Mouse (Mus musculus): ENCODE data around the gene Phip.

Gene Phip

GRCm38 (mm10) chr9:82867698-82868097 is 107.6 kb downstream of the Phip start:
- DNase-seq (ENCODE audit: low spot score) = no peak

DNA sequence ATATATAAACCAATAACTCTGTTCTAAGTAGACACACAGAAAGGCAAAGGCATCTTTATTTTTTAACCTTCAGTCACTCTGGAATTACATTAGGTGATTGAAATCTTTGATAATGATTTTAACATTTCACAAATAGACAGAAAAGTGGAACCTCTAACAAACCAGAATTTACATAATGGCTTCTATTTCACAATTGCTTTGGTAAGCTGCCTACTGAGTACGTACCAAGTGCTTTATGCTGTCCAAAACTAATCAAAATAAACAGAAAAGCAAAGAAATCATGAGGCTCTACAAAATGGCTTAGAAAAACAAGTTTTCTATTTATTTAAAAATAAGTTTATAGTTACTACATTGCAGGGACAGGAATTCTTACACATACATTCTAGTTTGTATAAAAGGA is 109.2 kb downstream of the Phip start:
- DNase-seq (ENCODE audit: low spot score) = no peak

DNA sequence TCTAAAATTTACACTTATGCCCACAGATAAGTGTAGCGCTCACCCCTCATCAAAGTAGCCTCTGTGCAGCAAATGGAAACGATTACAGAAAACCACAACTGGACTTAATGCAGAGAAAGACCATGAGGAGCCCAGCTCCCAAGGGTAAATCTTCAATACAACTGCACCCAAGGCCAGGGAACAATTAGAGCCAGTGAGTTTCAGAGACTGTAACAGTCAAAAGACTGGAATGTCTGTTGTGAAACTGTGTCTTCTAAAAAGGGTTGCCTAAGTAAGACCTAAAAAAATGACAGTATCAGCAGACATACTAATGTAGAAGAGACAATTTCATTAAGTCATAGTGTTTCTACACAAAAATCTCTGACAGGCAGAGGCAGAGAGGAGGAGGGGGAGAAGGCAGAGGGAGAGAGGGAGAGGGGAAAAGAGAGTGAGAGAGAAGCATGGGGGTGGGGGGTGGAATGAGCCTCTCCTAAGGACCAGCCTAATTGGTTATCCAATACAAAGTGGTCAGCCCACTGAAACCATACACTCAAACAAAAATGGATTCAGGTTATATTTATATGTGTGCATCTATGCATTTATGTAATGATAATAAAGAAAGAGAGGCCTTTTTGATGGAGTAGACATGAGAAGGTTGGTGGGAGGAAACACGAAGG is 113.4 kb downstream of the Phip start:
- no peak for DNase-seq (ENCODE audit: low spot score)

- DNase-seq (ENCODE audit: low spot score) = no peak
Observed at GRCm38 (mm10) chr9:82861316-82861715, 114.0 kb downstream of the Phip start.

DNA sequence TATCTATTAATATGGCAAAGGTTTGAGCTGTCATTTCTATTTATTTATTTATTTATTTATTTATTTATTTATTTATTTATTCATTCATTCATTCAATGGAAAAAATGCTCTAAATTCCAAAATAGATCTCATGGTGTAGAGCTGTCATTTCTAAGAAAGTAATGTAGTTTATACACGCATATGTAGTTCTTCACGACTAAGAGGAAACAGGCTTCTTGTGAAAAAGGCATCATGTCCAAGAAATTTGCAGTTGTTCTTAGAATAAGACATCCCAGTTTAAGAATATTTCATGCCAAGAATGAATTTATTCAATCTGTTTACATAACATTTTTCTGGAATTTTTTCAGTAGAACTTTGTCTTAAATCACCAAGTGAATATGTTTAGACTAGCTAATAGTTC is 114.5 kb downstream of the Phip start:
- no peak for DNase-seq (ENCODE audit: low spot score)

DNA sequence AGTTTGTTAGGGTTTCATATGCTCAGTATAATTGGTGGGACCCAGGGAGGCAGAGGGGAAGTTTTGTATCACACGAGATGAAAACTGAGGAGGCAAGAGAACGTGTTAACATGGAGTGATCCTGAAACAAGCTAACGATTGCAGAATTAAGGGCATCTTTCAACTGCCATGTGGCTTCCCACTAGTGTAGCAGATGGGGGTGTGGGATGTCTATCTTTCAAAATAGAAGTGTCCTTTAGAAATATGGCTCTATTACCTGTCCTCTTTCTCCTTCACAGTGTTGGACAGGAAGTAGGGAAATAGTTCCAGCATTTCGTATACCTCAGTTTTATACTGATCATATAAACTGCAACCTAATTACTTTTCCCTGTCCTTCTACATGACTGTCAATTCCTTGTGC is 119.1 kb downstream of the Phip start:
- DNase-seq (ENCODE audit: low spot score) = no peak

DNA sequence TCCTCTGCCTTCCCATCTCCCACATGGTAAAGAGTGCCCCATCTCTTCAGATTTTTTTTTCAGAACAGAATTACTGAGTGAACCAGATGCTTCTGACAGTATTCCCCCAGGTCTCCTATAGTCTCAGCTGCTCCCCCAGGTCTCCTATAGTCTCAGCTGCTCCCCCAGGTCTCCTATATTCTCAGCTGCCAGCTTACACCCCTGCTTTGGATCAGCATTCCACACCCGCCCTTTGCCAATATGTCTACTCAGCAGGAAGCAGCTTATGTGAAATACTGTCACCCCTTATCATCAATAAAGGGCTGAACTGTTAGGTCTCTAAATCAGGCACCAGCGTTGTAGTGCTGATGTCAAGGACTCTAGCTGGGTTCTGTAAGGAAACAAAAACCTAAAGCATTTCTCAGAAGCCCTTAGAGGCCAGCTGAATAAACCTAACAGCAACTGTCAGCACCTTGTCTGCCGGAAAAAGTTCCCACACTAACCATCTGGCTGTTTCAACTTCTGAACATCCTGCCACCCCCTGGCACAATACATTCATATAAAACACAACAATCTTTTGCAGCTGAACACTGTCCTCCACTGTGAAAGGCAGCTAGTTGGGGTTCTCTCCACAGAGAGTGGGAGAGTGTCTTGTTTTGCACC is 120.2 kb downstream of the Phip start:
- DNase-seq (ENCODE audit: low spot score) = no peak

DNA sequence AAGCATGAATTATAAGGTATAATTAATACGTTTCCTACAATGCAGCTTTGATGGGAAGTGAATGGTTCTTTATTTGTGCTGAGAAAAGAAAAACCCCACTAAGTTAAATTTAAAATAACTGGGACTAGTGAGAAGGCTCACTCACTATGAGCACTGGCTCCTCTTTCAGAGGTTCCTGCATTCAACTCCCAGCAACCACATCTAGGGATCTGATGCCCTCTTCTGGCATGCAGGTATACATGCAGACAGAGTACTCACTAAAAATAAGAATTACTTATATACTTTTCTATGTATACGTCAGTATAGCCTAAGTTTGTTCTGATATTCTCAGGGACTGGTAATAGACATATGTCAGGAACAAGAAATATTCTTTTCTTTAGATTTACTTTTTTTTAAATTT is 121.3 kb downstream of the Phip start:
- peak; percentile 46 for DNase-seq (ENCODE audit: low spot score)

GRCm38 (mm10) chr9:82842671-82843070 is 132.6 kb downstream of the Phip start:
- no peak for DNase-seq (ENCODE audit: low spot score)

- DNase-seq (ENCODE audit: low spot score) = no peak
Observed at GRCm38 (mm10) chr9:82835921-82836320, 139.4 kb downstream of the Phip start.

DNA sequence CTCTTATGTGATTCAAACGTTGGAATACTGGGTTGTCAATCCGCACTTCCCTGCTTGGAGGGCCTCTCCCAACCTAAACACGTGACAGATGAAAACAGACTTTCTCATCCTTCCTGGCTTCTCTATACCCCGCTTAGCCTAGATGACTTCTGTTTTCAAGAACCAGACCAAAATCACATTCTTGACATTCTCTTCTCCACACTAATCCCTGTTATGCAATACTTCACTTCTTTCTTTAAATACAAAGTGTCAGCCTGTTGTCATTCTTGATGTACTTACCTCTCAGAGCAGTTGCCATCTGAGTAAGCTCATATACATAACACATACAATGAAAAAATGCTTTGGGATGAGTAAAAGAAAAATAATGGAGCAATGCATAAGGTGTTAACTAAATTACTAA is 143.4 kb downstream of the Phip start:
- no peak for DNase-seq (ENCODE audit: low spot score)

DNA sequence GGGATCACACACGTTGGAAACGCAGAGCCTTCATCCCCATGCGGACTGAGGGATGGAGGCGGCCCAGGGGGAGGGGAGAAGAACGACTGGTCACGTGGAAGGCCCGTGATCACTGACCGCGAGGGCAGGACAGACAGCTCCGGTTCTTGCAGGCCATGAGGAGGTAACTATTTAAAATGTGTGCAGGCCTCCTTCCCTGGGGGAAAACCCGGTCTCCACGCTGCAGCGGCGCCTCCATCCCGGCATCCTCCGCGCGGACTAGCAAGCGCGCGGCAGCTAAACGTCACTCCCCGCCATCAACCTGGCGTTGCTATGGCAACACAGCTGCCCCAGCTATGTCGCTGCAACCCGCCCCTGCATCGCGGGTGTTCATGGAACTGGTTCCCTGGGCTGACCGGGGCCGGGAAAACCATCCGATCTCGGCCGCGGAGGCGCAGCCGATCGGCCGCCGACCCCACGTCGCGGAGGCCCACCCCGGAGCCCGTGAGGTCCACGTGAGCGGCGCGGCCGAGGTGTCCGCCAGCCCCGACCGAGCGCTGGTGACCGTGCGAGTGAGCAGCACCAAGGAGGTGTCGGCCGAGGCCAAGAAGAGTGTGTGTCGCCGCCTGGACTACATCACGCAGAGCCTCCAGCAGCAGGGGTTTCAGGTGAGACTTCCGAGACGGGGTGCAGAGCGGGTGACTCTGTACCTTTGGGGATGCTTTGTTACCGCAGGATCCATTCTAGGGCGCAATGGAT is 145.5 kb downstream of the Phip start:
- DNase-seq (ENCODE audit: low spot score) = peak; percentile 94

DNA sequence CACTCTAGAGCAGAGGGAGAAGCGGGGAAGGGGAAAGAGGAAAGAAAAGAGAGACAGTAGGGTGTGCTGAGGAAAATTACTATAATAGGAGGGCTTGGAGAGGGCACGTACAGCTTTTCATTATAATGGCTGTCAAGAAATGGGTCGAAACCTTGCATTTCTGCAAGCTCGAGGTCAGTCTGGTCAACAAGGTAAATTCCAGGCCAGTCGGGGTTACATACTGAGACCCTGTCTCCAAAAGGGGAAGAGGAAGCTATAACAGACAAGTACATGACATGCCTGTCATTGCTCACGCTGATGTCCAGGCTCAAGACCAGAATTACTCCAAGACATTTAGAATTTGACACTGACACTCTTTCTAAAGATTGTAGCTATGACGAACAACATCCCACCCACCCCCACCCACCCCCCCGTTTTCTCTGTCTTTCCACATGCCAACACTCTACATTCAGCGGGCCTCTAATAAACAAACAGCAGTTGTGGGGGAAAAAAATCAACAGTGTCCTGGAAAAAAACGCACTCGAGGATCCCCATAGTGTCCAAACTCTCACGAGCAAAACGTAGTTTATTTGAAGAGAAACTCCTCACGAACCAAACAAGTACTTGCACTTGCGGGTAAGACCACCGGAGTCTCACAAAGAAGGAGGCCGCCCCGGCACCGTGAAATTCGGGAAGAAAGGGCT is 146.2 kb downstream of the Phip start, which contains the start of gene Irak1bp1:
Gene Irak1bp1 (plus strand): TSS at position 534 of the 683 bp plus-strand sequence.
- DNase-seq (ENCODE audit: low spot score) = peak; percentile 31

- DNase-seq (ENCODE audit: low spot score) = no peak
Observed at GRCm38 (mm10) chr9:82826426-82826825, 148.9 kb downstream of the Phip start.
